Mouse (Mus musculus) layer of hippocampus, postnatal 14 days (tissue): Measurements from ENCODE around the gene Lhx5. TPM values are rescaled to one million over a fixed set of nuclear protein-coding genes. Genes with fewer than 3 reads are reported as not detected.

ENCODE experiments used
- DNase-seq, 2 experiments: peaks; one replicate each; pipeline ENCODE4 v3.0.0; 2021 to 2022; ENCODE audit warnings: low spot score in 2 of 2, mixed read lengths in 1 of 2
- total RNA-seq, 2 experiments: library from RNA; stranded (reverse); gene quantifications; 2 replicates each; pipeline ENCODE4 v1.2.3; 2021

The Lhx5 gene
- total RNA-seq, 2 experiments from 2014 or later: 0.32 to 0.41 TPM

DNA sequence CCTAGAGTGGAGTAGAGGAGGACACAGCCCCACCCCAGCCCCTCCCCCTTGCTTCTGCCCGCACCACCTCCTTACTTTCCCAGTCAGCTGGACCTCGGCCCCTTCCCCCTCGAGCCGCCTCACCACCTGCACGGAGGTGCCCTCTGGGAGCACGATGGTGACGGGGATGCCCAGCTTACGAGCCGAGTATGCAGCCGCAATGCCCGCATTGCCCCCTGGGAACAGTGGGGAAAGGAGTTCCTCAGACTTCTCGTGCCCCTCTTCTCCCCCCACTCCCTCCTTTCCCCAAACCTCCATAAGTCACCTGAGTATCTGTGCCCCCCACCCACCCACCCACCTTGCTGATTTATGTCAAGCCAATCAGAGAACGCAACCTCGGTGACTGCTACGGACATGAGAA lies 30.4 kb downstream of the Lhx5 start:
- no peak for DNase-seq

DNA sequence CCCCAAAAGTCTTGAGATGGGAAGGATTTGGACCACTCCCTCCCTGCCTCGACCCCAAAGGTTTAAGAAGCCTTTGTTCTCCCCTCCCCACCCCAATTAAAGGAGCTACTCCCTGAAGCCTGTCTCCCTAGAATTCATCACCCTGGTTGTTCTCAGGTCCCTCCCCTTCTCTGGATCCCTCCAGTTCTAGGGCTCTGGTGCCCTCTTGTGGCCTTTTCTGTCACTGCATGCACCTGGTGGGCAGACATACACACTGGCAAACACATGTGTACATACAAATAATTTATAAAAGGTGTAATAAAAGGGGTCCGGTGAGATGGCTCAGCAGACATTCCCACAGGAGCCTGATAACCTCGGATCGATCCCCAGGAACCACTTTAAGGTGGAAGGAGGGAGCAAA lies 32.8 kb downstream of the Lhx5 start:
- no peak for DNase-seq

DNA sequence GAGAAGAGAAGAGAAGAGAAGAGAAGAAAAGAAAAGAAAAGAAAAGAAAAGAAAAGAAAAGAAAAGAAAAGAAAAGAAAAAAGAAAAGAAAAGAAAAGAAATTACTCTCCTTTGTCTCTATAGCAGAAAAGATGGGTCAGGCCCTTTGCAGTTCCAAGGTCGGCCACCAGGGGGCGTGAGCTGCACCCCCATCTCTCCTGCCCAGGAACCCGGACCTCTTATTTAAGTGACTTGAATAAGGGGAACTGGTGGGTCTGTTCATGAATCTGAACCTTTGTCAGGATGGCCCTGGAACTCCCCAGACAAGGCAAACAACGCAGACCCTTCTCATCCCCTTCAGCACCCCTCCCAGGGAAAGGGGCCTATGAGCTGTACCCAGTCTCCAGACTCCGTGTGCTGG lies 33.6 kb downstream of the Lhx5 start:
- DNase-seq: no peak

DNA sequence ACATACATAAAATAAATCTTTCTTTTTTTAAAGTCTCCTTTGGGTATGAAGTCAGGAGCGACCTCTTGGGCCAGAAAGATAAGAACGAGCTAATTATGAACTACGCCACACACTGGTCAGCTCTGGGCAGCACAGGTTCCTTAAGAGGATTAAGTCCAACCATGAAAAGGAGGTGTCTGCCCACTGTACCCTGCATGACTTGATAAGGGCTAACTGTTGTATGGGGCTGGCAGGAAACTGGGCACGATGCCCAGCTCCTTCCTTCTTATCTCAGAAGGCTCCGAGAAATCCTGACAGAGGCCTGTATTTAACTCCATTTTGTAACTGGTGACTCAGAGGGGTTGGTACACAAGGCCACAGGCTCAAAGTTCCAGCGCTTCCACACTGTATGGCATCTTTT lies 34.4 kb downstream of the Lhx5 start:
- no peak for DNase-seq

DNA sequence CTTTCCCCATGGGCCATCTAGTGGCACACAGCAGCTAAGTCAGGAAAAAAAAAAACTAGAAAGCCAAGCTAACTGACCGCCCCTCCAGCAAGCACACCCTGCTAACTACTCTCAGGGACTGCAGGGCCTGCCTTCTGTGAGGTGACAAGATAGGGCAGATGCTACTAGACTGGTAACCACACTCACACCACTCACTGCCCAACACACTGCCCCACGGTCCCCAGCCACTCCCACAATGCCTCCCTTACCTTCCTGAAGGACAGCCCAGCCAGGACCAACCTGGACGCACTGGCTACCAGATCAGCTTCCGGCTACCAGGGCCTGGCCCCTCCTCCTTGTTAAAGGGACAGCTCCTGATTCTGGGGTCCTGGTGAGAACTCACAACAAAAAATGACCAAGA lies 35.5 kb downstream of the Lhx5 start:
- no peak for DNase-seq

DNA sequence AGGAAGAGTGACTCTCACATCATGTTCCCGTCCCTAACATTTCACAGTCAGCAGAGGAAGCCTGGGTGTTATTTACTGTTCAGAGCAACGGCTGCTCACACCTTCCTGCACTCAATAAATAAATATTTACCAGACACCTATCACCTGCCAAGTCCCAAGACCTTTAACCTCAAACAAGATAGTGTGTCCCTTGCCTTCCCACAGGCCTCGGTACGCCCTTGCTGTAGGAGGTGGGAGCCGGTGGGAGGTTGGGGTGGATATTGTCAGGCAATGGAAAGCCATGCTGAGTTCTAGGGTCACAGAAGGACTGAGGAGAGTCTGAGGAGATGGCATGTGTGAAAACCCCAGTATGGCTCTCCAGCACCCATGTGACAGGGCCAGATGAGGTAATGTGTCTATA lies 36.8 kb downstream of the Lhx5 start:
- no peak for DNase-seq

DNA sequence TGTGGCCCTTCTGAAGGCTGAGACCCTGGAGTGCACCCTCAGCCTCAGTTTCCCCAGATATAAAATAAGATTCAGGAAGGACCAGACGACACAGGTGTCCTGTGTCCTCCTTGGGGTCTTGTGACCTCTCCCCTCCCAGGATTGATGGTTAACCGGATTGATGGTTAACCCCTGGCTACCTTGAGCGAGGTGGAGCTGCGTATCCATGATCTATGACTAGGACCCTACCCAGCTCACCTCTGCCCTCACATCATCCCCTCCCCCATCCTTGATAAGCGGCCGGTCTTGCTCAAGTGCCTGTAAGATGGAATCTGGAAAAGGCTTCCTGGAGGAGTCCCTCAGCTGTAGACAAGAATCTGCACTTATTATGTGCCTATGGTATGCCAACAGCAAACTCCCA lies 37.3 kb downstream of the Lhx5 start:
- DNase-seq: no peak

DNA sequence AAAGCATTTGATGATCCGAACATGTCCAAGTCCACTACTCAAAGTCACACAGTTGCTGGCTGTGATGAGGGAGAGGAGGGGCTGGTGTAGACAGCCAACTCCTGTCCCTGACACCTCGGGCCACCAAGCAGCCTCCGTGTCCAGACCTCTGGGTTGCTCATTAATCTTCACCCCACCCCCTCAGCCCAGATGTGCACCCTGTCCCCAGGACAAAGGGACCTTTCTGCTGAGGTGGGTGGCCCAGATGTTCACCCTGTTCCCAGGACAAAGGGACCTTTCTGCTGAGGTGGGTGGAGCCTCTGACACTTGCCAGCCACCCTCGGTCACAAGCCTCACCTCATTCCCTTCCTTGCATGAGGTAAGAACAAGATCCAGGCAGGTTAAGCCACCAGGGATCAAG lies 40.0 kb downstream of the Lhx5 start:
- DNase-seq: no peak

DNA sequence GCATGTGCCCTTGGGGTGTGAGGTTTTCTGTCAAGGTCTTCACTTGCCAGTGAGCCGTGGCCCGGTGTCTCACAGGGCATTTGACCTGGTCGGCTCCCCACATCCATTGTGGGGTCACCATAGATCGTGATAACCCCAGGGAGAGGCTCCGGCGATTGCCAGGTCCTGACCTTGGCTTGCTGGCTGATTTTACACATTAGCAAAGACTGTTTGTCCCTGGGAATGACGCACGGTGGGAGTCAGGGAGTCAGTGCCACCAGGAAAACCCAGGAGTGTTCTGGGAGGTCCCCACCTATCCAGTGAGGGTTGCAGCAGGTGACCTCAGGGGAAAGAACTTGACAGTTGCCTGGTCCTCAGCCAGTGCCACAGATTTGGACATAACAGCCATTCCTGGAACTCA lies 41.3 kb downstream of the Lhx5 start, which contains the start of gene Sdsl:
Gene Sdsl, minus strand, starts transcription at position 41 of the 400 bp plus-strand sequence.
- DNase-seq: no peak

DNA sequence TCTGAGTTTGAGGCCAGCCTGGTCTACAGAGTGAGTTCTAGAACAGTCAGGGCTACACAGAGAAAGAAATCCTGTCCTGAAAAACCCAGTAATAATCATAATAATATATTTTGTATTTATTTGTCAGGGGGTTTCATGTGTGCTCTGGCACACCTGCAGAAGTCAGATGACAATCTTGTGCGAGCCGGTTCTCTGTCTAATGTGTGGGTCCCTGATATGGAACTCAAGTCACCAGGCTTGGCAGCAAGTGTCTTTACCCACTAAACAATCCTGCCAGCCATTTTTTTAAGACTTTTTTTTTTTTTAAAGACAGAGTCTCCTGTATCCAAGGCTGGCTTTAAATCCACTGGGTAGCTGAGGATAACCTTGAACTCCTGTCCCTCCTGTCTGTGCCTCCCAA lies 41.9 kb downstream of the Lhx5 start:
- no peak for DNase-seq

DNA sequence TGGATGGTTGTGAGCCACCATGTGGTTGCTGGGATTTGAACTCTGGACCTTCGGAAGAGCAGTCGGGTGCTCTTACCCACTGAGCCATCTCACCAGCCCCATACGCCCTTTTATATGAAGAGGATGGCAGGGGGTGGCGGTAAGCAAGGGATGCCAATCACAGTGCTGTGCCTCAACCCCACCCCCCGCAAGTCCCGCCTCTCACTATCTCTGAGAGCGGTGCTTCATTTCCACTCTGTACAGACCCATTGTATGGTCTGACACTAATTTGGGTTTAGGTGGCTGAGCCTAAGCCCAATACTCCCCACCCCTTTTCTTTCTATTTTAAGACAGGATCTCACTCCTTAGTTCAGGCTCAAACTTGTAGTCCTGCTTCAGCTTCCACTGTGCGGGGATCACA lies 44.4 kb downstream of the Lhx5 start:
- no peak for DNase-seq

DNA sequence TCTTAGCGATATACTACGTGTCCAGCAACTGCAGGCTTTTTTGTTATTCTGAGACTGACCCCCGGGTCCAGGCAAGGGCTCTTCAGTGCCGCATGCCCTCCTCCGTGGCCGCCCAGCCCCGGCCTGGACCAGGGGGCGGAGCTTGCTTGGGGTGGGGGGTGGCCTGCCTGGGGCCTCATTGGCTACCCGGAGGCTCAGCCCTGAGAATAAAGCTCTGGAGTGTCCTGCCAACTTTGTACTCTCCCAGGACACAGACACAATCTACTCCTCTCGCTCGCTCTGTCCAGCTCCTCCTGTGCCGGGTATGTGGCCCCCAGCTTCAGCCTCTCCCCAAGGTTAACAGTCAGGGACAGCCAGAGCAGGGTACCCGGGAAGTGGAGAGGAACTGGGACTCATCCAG lies 44.8 kb downstream of the Lhx5 start, which contains the start of gene Sds:
Gene Sds, plus strand, starts transcription at position 231 of the 400 bp plus-strand sequence.
- no peak for DNase-seq

DNA sequence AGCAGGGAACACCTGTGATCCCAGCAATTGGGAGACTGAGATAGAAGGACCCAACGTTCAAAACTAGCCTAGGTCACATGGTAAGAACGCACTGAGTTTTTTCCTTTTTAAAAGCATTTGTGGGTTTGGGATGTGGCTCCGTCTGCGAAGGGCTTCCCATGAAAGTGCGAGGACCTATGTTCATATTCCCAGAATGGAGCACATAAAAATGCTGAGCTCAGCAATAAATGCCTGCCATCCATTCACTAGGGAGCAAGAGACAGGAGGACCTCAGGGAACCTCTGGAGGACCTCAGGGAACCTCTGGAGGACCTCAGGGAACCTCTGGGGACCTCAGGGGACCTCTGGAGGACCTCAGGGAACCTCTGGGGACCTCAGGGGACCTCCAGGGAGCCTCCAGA lies 46.5 kb downstream of the Lhx5 start:
- DNase-seq: no peak

DNA sequence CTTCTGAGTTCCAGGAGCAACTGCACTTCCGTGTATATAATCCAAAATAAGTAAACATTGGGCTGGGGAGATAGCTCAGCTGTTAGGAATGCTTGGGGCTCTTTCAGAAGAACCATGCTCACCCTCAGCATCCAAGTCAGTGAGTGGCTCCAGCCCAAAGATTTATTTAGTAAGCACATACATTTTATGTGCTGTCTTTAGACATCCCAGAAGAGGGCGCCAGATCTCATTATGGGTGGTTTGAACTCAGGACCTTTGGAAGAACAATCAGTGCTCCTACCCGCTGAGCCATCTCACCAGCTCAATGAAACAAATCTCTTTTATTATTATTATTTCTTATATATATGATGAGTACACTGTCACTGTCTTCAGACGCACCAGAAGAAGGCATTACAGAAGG lies 48.0 kb downstream of the Lhx5 start:
- DNase-seq: no peak

DNA sequence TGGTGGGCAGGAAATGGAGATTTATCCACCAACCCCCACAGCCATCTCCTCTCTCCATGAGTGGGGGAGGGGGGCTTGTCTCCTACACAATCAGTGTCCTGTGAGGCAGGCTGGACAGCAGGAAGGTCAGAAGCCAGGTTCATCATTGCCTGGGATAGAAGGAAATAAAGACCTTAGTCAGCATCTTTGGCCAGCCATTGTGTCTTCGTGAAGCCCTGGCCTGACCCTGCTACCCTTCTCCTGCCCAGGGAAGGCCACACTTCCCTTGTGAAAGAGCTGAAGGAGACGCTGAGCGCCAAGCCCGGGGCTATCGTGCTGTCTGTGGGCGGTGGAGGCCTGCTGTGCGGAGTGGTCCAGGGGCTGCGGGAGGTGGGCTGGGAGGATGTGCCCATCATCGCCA lies 49.7 kb downstream of the Lhx5 start:
- no peak for DNase-seq

DNA sequence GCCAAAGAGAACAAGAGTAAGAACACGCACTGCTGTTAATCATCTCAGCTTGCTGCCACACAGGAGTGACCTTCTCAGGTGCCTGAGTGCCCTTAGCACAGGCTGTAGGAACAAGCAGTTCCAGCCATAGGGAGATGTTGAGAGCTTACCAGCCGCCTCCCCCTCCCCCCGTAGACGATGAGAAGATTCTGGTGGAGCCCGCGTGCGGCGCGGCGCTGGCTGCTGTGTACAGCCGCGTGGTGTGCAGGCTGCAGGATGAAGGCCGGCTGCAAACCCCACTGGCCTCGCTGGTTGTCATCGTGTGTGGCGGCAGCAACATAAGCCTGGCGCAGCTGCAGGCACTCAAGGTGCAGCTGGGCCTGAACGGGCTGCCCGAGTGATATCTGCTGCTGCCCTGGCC lies 51.9 kb downstream of the Lhx5 start:
- DNase-seq: no peak

DNA sequence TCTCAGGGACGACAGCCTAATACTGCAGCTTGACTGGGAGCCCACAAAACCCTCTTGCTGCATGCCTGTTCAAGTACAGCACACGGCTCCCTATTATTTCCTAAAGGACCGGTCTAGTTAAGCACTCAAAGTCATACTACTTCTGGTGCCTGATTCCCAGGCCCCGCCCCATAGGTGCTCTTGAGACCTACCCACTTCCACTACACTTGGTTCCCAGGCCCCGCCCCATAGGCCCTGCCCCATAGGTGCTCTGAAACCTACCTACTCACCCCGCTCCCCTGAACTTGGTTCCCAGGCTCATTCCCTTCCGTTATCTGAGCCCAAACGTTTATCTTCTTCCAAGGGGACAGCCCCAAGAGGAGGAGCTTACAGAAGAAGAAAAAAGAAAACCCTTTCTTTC lies 56.3 kb downstream of the Lhx5 start:
- DNase-seq: no peak

DNA sequence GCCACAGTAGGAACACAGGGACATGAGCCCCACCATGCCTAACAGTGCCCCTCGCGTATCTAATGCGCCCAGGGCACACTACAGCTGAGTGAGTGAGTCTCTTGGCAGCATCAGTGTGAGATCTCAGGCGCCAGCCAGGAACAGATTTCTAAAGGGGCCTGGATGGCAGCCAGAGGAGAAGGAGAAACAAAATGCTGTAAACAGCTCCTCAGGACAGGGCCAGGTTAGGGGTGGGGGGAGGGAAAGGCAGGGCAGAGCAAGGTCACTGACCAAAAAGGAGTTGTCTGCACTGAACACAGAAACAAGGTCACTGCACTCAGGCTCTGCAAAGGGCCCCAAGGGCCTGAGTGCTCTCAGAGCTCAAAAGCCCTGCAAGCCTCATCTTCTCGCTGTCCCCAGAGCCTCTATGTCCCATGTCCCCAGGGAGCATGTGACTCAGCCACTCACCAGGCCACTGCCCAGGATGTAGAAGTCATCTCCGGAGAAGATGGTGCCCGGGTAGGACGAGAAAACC lies 59.2 kb downstream of the Lhx5 start:
- peak; percentile 62 to 80 for DNase-seq

Other genes starting within 250 kb of the Lhx5 start
- 1 to 10 TPM; 7.1 to 8.7 TPM for gene Sdsl, start 41.1 kb downstream of the Lhx5 start, total RNA-seq
- gene Sds, start 44.8 kb downstream of the Lhx5 start, total RNA-seq: not detected
- gene Plbd2, start 71.9 kb downstream of the Lhx5 start, total RNA-seq: 10 to 100 TPM; 69.9 to 76.1 TPM
- 1 to 10 TPM; 7.9 to 8.4 TPM for gene Slc8b1, start 79.5 kb downstream of the Lhx5 start, total RNA-seq
- 10 to 100 TPM; 44.1 to 45.2 TPM for gene Tpcn1, start 157.0 kb downstream of the Lhx5 start, total RNA-seq
- gene Iqcd, start 157.3 kb downstream of the Lhx5 start, total RNA-seq: 1 to 10 TPM in 1 of 2 experiments, under 1 TPM in 1; 0.52 to 2.4 TPM
- 10 to 100 TPM; 24.8 to 26.8 TPM for gene Rita1, start 180.9 kb downstream of the Lhx5 start, total RNA-seq
- 10 to 100 TPM; 41.7 to 44.4 TPM for gene Ddx54, start 181.0 kb downstream of the Lhx5 start, total RNA-seq
- 1 to 10 TPM in 1 of 2 experiments, not detected in 1; 1.8 TPM for gene Cfap73, start 202.5 kb downstream of the Lhx5 start, total RNA-seq
- gene Rasal1, start 217.1 kb downstream of the Lhx5 start, total RNA-seq: 10 to 100 TPM; 82.3 to 92.4 TPM